Mouse (Mus musculus) fibroblast of lung, adult 2 months (primary cell): ENCODE data around the gene Ccm2.

Experiments
- DNase-seq: peaks from one replicate; pipeline ENCODE4 v3.0.0-alpha.2; 2011; ENCODE audit warnings: low read depth

Gene Ccm2

DNA sequence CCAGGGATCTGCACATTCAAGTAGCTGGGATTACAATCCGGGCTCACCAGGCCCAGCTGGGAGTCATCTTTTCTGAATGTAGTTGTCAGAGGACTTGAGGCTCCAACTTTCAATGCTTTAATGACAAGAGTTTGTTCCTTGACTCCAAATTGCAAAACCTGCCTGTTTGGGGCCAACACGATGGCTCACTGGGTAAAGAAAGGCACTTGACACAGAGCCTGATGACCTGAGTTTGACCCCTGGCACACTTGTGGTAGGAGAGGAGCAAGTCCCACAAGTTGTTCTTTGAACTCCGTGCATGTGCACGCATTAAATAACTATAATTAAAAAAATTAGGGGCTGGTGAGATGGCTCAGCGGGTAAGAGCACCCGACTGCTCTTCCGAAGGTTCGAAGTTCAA, 16.7 kb upstream of the Ccm2 start:
- no peak for DNase-seq

DNA sequence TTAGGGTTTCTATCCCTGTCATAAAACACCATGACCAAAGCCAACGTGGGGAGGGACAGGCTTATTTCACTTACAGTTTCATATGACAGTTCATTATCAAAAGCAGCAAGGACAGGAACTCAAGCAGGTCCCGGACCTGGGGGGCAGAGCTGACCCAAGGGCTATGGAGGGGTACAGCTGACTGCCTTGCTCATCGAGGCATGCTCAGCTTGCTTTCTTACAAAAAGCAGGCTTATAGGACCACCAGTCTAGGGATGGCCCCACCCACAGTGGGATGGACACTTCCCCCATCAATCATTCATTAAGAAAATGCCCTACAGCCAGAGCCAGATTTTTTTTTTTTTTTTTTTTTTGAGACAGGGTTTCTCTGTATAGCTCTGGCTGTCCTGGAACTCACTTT, 15.9 kb upstream of the Ccm2 start:
- DNase-seq, result no peak

DNA sequence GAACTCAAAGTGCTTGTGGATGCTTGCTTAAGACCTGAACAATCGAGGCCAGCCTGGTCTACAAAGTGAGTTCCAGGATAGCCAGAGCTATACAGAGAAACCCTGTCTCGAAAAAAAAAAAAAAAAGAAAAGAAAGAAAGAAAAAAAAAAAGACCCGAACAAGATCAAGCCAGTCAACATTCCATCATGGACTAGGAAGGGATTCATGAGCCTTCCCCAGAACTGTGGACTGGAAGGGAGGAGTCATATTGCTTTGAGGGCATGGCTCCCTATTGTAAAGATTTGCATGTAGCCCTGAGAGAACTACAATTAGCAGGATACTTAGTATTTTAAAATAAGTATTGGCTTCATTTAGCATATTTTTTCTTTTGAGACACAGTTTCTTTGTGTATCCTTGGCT, 2.0 kb upstream of the Ccm2 start:
- DNase-seq, result no peak

DNA sequence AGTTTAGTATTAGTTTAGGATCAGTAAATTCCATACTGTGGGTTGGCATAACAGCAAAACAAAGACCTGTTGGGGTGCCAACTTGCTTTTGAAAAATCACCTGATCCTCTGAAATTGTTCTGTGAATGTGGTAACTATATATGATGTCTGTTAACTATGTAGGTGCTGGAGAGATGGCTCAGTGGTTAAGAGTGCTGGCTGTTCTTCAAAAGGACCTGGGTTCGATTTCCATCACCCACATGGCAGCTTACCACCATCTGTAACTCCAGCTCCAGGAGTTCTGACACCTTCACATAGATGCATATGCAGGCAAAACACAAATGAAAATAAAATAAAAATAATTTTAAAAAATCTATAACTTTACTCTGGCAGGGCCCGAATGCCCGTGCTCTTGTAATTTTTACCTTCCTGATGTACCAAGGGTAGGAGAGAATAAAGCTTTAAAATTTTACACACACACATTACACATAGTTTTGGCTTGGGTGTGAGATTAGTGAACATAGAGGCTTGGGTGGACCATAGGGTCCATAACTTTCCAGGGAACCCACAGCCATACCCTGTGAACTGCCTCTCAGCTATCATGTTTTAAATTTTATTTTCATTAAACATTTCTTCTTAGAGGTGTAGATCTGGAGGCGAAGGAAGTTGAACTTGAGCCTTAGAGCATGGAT, 1.4 kb upstream of the Ccm2 start:
- no peak for DNase-seq

DNA sequence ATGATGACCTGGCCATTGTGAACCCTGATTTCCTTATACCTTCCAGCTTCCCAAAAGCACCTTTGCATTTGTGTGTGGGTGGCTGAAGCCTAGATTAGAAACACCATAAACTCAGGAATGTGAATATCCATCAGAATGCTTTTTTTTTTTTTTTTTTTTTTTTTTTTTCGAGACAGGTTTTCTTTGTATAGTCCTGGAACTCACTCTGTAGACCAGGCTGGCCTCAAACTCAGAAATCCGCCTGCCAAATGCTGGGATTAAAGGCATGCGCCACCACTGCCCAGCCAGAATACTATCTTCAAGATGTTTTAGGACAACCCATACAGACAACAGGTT, 862 bp upstream of the Ccm2 start:
- DNase-seq, result no peak

DNA sequence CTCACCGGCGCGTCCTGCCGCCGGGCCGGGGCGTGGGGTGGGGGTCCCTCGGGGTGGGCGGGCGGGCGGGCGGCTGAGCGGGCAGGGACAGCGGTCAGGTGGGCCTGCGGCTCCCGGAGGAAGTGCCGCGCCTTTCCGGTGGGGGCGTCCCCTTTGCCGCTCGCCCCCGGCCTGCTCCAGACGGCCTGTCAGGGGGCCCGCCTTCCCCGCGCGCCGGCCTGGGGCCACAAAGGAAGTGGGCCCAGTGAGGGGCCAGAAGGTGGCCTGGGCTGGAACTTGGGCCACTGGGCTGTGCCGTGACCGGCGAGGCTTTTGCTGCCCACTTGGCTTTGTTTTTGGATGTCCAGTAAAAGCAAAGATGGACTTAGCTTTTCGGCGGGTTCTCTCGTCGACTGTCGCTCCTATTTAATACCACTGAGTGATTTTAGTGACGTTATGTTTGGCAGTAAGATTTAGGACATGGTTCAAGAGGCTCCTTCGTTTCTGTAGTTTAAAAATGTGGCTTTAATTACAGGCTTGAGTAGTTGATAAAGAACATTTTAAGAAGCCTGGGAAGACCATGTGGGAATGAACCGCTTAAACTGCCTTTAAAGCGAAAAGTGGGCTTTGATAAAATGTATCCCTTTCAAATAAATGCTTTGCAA, 472 bp downstream of the Ccm2 start:
- DNase-seq, result no peak

DNA sequence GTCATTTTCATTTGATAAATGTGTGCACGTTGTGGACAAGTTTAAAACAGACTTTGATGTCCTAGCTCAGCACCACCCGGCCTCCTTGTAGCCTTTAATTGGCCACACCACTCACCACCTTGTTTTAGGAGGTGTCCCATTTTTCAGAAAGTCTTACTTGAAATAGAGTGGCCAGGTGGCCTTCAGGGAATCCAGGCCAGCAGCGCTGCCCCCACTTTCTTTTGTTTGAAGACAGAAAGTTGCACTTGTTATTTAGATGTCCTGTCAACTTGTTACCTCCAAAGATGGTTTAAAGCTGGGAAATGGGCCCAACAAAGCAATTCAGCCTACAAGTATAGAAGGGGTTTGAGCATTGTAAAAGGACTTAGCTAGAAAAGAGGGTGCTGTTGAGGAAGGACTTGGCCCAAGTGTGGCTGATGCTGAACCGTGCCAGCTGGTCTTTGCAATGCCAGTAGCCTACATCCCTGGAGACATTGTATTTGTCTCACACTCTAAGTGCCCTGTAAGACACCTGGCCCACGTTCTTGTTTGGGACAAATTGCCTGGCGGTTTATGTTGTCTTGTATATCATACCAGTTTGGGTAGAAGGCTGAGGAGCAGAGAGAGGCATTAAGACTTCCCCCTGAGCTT, 1.1 kb downstream of the Ccm2 start:
- no peak for DNase-seq

DNA sequence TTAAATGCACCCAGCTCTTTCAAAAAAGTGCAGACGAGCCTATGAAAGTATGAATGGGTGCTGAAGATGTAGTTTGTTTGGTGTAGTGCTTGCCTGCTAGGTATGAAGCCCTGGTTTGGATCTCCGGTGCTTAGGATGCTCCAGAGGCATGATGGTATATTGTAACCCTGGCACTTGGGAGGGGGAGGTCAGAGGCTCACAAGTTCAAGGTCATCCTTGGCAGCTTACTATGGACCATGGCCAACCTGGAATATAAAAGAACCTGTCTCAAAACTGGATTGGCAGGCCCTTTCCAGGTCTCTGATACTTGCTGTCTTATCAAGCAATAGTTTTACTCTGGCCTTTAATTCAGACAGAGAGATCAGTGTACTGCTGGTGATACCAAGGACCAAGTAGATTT, 3.1 kb downstream of the Ccm2 start:
- no peak for DNase-seq

DNA sequence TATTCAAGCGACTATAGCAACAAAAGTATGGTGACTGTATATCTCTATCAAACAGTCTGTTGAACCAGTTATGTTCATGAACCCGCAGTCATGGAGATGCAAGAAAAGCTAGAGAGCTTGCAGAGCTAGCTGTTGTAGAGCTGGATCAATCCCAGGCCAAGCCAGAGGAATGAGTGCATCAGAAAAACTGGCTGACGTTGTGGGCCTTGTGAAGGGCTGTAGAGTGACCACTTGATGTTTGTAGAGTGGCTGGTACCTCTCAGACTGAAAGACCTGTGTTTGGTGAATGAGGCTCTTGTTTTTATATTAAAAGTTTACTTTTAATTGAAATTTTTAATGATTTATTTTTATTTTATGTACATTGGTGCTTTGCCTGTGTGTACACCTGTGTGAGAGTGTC, 3.5 kb downstream of the Ccm2 start:
- no peak for DNase-seq

DNA sequence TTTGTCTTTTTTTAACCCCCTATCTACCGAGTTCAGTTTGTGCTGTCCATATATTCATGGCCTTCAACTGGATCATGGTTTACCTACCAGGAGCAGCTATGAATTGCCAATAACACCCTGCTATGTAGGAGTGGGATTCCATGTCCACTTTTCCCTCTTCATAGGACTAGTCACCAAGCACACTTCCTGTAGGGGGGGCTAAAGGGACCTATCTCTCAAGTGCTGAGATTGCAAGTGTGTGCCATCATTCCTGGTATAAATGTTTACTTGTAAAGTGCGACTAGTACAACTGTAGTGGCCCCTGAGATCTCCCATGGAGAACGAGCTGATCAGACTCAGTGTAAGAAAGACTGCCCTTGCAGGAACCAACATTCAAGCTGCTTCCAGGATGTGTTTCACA, 11.5 kb downstream of the Ccm2 start:
- no peak for DNase-seq

DNA sequence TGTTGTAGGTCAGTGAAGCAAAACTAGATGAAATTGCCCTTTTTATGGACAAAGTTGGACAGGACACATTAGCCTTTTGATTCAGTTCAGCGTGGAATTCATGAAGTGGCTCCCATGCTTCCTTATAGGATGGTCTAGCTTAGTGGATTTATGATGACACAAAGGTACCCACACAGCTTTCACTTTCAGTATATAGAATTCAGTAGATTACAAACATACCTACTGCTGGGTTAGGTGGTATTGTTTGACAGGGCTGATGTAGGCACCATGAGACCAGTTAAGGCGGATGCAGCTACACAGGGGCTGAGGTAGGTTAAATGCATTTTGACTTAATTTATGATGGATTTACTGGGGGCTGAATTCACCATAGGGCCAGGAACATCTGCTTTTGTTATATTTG, 13.3 kb downstream of the Ccm2 start:
- no peak for DNase-seq

DNA sequence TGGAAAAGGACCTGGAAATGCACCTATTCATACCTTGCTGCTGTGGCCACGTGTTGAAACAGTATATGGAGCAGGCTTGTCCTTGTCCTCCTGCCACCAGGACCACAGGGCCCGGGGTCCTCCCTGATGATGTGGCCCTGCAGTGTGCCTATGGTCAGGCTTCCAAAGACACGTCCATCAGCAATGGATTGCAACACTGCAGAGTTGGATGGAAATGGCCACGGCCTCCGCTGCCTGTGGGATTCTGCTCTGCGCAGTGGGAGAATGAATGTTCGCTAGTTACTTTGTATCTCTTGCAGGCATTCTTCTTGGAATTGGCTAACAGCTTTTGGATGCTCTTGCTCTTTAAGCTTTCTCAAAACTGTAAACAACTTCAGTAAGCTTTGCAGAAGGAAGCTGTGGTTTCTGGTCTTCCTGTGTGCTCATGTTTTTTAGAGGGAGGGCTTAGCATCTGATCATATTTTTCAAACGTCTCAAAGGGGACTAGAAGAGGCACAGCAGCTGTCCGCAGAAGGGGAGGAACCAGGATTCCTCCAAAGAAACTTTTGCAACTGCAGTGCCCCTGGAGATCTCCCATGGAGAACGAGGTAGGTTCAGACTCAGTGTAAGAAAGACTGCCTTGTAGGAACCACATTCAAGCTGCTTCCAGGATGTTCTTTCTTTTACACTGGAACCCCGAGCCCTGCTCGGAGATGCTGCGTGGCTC, 14.1 kb downstream of the Ccm2 start:
- no peak for DNase-seq

DNA sequence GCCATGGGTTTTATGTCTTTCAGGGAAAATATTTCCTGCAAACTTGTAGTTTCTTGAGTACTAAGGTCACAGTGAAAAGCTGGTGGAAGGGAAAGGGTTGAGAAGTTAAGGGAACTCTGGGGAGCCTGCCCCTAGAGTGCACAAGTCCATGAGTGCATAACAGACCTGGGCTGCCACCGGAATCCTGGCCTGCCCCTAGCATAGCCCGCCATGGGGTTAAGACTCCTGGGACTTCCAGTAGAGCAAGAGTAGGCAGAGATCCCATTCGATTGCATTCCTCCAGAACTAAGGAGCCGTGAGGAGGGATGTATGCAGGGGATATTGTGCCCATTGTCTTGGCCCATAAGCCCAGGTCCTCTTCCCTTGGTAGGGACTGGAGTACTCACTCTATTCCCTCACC, 14.8 kb downstream of the Ccm2 start:
- no peak for DNase-seq

DNA sequence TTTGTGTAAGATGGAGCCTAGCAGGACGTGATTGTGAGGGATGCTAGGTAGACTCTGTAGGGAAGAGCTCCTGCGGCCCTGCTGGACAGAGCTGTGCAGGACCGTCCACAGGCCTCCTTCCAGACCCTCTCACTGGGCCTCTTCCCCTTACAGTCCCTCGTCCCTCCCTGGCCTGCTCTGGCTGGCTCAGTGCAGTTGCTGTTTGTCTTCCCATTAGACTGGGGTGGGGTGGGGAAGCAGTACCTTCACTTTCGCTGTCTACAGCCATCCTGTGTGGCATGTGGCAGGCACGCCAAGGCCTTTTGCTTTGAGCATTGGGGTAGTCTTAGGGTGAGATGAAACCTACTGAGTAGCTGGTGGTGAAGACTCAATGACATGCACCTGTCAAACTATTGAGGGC, 15.7 kb downstream of the Ccm2 start:
- no peak for DNase-seq

DNA sequence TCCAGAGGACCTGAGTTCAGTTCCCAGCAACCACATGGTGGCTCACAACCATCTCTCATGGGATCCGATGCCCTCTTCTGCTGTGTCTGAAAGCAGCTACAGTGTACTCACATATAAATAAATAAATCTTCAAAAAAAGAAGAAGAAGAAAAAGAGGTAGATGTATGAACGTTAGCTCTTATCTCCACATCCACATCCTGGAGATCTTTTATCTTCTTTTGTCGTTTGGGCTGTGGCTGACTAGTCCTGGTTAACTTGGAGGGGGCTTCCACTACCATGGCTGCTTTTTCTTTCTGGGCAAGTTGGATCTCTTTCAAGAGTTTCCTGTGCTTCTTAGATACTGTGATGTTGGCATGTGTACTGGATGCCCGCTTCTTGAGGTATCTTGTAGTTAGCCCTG, 16.5 kb downstream of the Ccm2 start:
- DNase-seq, result no peak

DNA sequence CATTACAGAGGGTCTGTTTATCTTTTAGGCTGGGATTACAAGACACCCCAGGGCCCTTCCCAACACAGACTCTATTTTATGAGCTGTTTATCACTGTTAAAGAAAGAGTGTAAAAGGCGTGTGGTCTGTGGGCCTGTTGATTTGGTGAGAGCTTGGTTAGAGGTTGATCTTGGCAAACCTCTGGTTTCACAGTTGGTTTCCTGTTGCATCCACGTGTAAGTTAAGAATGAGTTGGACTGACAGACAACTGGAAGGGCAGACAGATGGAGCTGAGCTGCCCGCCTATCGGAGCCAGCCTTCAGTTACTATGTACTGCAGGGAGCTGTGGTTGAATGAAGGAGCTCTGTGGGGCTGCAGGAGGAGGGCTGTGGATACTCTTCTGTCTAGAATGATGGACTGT, 19.8 kb downstream of the Ccm2 start:
- no peak for DNase-seq

DNA sequence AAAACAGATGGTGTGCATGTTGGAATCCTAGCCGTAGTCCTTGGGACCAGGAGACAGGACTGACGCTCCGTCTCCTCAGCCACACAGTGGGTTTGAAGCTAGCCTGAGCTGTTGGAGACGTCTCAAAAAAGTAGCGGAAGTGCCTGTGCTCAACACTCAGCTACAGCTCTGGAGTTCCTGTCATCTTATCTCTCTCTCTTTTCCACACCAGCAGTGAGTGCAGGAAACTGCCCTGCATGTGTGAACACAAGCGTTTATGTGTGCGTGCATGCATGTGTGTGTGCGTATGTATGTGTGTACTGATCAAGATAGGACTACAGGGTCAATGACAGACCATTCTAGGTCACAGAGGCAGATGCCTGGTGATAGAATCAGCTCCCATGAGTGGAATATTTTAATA, 21.3 kb downstream of the Ccm2 start:
- DNase-seq, result no peak

DNA sequence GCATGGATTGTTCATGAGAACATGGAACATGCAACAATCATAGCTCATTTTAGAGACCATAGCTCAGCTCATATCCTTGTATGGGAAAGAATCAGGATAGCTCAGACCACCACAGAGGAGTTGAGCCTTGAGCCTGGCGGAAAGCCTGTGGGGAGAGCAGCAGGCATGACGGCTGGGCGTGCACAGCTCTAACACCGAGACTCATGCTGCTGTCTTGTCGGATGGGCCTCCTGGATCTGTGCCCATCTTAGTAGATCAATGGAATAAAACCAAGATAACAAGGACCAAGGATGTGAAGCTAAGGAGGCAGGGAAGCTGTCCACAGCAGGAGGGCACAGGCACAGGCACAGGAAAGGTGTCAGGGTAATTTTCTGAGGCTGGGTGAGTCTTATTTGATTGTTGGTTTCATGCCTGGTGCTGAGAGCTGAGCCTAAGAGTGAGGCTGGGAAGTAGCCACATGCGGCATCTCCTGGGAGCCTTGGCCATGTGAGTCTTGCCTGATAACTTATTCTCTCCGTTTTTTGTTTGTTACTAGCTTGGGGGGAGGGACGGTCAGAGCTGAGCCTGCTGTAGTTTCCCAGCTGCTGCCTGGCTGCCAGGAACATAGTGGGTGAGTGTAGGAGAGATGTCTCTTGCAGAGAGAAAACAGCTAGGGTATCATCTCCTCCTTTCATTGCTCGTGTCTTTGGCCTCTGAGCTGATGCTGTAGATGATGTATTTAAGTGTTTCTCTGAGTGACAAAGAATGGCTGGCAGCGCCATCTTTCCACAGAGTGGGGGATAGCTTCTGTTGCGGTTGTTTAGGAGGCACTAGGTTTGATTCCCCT, 22.1 kb downstream of the Ccm2 start:
- no peak for DNase-seq

DNA sequence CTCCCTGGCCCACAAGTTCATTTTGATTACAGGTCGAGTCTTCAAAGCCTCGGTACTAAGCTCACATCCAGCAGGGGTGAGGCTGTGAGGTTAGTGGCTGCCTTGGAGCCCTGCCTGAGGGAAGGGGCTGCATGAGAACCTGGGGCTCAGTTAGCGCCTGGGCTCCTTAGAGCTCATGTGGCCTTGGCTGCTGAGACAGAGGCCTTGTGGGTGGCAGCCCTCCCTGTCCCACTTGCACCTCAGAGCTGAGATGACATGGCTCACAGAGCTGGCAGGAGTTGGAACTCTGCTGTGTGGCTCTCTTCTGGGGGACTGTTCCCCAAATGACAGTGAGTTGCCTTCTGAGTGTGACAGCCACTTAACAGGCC, 22.7 kb downstream of the Ccm2 start:
- DNase-seq, result no peak

DNA sequence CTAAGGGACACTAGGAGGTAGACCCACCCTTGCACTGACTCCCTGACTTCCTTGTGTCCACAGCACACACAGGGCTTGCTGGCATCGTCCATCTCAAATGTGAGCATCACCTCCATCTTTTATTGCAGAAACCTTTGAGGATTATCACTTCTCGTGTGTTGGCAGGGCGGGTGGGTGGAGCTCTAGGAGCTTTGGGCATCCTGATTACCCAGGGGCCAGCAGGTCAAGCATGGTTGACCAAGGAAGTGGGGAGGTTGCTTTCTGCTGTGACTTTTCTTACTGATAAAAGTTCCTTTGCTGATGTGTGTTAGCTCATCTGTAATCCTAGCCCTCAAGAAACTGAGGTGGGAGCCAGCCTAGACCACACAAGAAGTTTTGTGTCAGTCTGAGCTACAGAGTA, 29.5 kb downstream of the Ccm2 start:
- no peak for DNase-seq

DNA sequence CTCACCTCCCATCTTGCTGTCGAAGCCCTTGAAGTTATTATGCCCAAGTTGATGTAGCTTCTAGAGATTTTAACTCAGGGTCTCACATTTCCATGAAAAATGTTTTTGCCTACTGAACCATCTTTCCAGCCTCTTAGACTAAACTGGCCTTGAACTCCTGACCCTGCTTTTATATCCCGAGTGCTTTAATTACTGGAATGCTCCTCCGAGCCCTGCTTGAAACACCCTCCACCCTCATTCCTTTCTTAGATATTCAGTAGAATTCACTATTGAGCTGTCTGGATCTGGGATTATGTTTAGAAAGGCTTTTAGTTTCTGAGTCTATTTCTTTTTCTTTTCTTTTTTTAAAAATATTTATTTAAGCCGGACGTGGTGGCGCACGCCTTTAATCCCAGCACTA, 32.7 kb downstream of the Ccm2 start:
- DNase-seq, result no peak

DNA sequence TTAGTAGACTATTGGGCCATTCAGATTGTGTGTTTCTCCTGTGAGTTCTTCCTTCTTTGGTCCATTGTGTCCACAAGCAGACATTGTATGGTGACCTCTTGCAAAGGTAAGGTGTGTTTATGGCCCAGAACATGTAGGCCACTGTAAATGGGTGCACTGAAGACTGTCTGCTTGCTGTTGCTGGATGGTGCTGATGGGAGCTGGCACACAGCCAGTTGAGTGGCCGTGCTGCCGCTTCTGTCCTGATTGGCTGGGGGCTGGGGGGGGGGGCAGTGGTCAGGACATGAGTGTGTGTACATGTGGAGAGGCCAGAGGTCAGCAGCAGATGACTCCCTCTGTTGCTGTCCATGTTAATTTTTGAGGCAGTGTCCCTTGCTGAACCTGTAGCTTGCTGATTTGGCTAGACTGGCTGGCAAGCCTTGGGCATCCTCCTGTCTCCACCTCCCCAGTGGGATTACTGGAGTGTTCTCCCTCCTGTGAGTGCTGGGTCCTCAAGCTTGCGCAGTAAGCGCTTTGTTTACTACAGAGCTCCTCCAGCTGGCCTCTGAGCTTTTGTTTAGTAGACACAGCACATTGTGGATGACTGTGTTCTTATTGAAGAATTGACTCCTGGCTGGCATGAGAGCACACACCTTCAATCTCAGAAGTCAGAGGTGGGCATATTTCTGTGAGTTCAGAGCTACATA, 33.5 kb downstream of the Ccm2 start:
- no peak for DNase-seq
